Mouse (Mus musculus) hindbrain, postnatal 0 days (tissue): ENCODE results near the gene 4931409K22Rik. TPM values are rescaled to one million over a fixed set of nuclear protein-coding genes. Genes with fewer than 3 reads are reported as not detected.
A peak's percentile ranks its signal among the peaks of the same experiment; 100 is the strongest.
"Not testable (repeated sequence)": the region's sequence is repeated elsewhere in the genome, so short reads cannot be mapped to it uniquely, and the experiment has no call there.

Source experiments
- ATAC-seq: fragments of 200-750 bp; cut with Nextera tagmentation; 2 replicates; pipeline ENCODE4 v1.8.0; 2017; ENCODE audit warnings: mild to moderate bottlenecking, moderate TSS enrichment, moderate library complexity
- DNase-seq: peaks from one replicate; pipeline ENCODE4 v3.0.0-alpha.2; 2015; ENCODE audit warnings: low spot score
- H3K27ac ChIP-seq: fragments of 300-500 bp; sonication (generic); 2 replicates; pipeline ENCODE4 v1.5.1; 2014; ENCODE audit warnings: mild to moderate bottlenecking
- H3K27me3 ChIP-seq: fragments of 300-500 bp; sonication (generic); 2 replicates; pipeline ENCODE4 v1.6.1; 2014; ENCODE audit warnings: low read length, mixed read lengths; ENCODE audit not compliant: insufficient read depth
- H3K36me3 ChIP-seq: fragments of 300-500 bp; sonication (generic); 2 replicates; pipeline ENCODE4 v1.6.1; 2014; ENCODE audit warnings: low read length, mixed read lengths; ENCODE audit not compliant: insufficient read depth
- H3K4me1 ChIP-seq: fragments of 300-500 bp; sonication (generic); 2 replicates; pipeline ENCODE4 v1.6.1; 2014; ENCODE audit warnings: antibody characterized with exemption, low read length, mixed read lengths; ENCODE audit not compliant: insufficient read depth
- H3K4me2 ChIP-seq: fragments of 300-500 bp; sonication (generic); 2 replicates; pipeline ENCODE4 v1.6.1; 2014; ENCODE audit warnings: low read depth, mild to moderate bottlenecking, low read length, moderate library complexity, mixed read lengths
- H3K4me3 ChIP-seq: fragments of 300-500 bp; sonication (generic); 2 replicates; pipeline ENCODE4 v1.5.1; 2014; ENCODE audit warnings: low read length
- H3K9ac ChIP-seq: fragments of 300-500 bp; sonication (generic); replicated peaks from 2 replicates; pipeline ENCODE4 v1.6.1; 2014; ENCODE audit warnings: mild to moderate bottlenecking, low read length, moderate library complexity, mixed read lengths
- H3K9me3 ChIP-seq: fragments of 300-500 bp; sonication (generic); 2 replicates; pipeline ENCODE4 v1.6.1; 2016; ENCODE audit warnings: low read length, mixed read lengths
- CTCF ChIP-seq: IDR thresholded peaks from 2 replicates; pipeline ENCODE4 v1.5.1; 2016; ENCODE audit warnings: antibody characterized with exemption, control low read depth, low read depth
- WGBS: fragments of 180-500 bp; shearing (Covaris S2); extraction: QIAGEN DNeasy Blood & Tissue Kit; methylation state at CpG from one replicate; pipeline ENCODE4 v1.1.7; 2014; 5-methylcytosine and 5-hydroxymethylcytosine counted together
- polyA plus RNA-seq: library from polyadenylated mRNA; unstranded; fragments of >200 nt; fragmentation: Nextera tagmentation; extraction: Ambion mirVana; gene quantifications from 2 replicates; pipeline ENCODE4 v1.2.1, GENCODE M21; 2015
- total RNA-seq: library from RNA; depleted of rRNA; stranded (reverse); fragments of >200 nt; gene quantifications from 2 replicates; pipeline ENCODE4 v1.2.3, GENCODE M21; 2014

Gene 4931409K22Rik
- total and polyA plus RNA-seq, 2 experiments from 2014 or later, result 0.16 TPM; not detected in 1

DNA sequence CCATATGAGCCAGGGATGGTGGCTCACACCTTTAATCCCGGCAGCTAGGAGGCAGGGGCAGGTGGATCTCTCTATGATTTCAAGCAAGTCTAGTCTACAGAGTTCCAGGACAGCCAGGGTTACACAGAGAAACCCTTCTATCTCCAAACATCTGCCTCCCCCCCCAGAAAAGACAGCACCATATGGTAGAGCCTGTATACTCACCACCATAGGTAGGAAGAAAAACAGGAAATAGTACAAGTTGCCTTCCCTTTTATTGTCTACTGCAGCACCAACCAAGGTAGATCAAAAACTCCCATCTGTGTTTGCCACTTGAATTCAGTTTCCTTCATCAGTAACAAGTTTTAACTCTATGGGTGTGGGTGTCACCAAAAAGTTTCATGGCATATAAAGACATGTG, 19.3 kb upstream of the 4931409K22Rik start:
- ATAC-seq, result no peak
- no peak overlapping the region for H3K9ac ChIP-seq
- H3K27me3 ChIP-seq, result no peaks in the 10 kb centered on the region
- peak overlapping the region; percentile 88 for H3K4me2 ChIP-seq
- no peak overlapping the region for H3K27ac ChIP-seq
- no peak for TF ChIP-seq CTCF
- 89% methylated on average over 1 of the region's 1 CpGs for WGBS
- H3K36me3 ChIP-seq, result peaks cover 32% of the 10 kb centered on the region
- DNase-seq, result no peak
- H3K9me3 ChIP-seq, result no peaks in the 10 kb centered on the region
- peaks cover 7% of the 10 kb centered on the region for H3K4me1 ChIP-seq
- H3K4me3 ChIP-seq, result peak overlapping the region; percentile 63; the same call in 1 of the 2 replicates

DNA sequence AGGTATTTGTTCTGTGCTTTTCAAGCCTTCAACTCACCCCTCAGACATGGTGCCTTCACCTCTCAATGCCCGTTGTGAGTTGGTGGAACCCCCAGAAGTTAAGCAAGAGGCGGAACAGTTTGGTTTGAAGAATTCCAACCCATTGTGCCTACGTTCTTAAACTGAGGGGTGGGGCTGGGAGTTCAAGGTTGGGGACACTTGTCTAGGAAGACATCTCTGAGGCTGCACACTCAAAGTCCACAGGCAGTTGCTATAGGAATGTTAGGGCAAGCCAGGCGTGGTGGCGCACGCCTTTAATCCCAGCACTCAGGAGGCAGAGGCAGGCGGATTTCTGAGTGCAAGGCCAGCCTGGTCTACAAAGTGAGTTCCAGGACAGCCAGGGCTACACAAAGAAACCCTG, 1.3 kb downstream of the 4931409K22Rik start:
- not testable (repeated sequence) for ATAC-seq, H3K27me3 ChIP-seq, H3K4me1 ChIP-seq, H3K9me3 ChIP-seq, DNase-seq, H3K36me3 ChIP-seq, H3K4me3 ChIP-seq, H3K4me2 ChIP-seq, H3K9ac ChIP-seq, H3K27ac ChIP-seq
- 95% methylated on average over 7 of the region's 7 CpGs for WGBS

DNA sequence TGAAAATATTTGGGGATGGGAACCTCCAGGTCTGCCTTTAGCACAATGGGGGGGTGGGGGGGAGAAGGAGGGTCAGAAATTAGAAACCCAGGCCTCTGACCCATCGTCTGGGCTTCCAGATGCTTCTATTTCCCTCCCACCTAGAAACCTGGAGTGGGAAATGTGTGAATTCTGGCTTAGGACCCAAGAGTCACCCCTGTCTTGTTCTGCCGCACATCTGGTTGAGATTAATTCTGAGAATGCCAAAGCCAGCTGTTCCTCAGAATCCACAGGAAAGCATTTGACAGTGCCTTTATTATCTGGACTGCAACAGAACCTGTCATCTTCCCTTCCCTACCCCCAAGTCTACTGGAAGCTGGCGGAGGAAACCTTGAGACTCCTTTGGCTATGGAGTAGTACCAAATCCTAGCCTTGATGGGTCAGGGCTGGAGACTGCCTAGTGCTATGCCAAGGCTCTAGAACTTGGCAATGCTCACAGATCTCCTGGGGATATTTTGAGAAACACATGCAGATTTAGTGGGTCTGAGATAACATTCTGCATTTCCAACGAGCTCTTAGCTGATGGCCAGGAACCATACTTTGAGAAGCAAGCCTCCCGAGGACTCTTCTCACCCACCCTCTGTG, 2.9 kb downstream of the 4931409K22Rik start:
- no peak for TF ChIP-seq CTCF
- Histone ChIP-seq H3K4me3 (no peak overlapping the region), H3K27ac (no peak overlapping the region), H3K9me3 (no peaks in the 10 kb centered on the region), H3K27me3 (no peaks in the 10 kb centered on the region), H3K36me3 (no peaks in the 10 kb centered on the region), H3K4me1 (peaks cover 6% of the 10 kb centered on the region), H3K4me2 (no peak overlapping the region), H3K9ac (no peak overlapping the region)
- 69% methylated on average over 5 of the region's 5 CpGs for WGBS
- ATAC-seq (no peak), DNase-seq (no peak)

DNA sequence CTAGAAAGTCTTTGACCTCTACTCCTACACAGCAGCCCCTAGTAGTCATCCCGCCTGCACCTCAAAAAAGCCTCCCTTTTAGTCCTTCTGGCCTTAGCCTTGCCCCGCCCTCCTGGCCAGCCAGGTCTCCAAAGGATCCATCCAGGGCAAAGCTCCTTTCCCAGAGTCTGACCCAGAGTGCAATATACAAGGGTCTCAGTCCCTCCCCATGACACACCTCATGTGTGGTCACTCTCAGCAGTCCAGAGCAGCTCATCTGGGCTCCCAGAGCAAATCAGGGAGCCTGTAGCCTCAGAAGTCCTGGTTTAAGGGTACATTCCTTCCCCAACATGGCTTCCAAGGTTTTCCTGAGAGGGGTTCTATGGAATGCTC, 5.3 kb downstream of the 4931409K22Rik start:
- H3K4me1 ChIP-seq, result peaks cover 6% of the 10 kb centered on the region
- no peaks in the 10 kb centered on the region for H3K36me3 ChIP-seq
- no peaks in the 10 kb centered on the region for H3K9me3 ChIP-seq
- WGBS, result 30% methylated on average over 2 of the region's 2 CpGs
- no peak for DNase-seq
- no peak for ATAC-seq
- no peak for TF ChIP-seq CTCF
- H3K27ac ChIP-seq, result no peak overlapping the region
- no peaks in the 10 kb centered on the region for H3K27me3 ChIP-seq
- H3K4me3 ChIP-seq, result no peak overlapping the region
- H3K4me2 ChIP-seq, result peak overlapping the region; percentile 25
- H3K9ac ChIP-seq, result no peak overlapping the region

DNA sequence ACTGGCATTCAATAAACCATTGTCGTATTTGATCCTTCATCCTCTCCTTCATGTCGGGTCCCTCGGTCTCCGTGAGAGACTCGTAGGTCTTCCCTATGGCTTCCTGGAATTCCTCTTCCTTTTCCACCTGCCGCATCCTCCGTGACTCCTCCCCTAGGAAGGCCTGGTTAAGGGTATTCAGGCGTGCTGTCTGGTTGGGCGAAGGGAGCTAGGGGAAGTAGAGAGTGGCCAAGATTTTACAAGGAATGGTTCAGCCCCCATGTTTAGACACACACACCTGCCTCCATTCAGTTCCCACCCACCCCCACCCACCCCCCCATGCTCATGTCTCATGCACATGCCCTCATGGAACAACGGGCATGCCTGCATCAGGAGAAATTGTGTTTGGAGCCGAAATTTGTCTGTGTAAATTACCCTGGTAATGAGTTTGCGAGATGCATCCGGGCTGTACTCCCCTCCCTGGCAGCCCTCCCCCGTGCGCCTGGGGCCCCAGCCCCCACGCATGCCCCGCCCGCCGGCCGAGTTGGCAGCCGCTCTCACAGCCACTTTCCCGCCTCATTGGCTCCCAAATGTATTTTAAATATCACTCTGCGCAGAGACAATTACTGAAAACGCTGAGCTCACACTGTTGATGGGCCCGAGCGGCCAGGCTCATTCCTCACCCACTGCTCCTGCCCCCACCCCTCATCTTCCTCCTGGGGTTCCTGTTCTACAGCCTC, 5.9 kb downstream of the 4931409K22Rik start:
- 20% methylated on average over 26 of the region's 26 CpGs for WGBS
- Histone ChIP-seq H3K9ac (no peak overlapping the region), H3K4me1 (peaks cover 6% of the 10 kb centered on the region), H3K27me3 (no peaks in the 10 kb centered on the region), H3K36me3 (no peaks in the 10 kb centered on the region), H3K4me3 (no peak overlapping the region), H3K4me2 (peak overlapping the region; percentile 25), H3K27ac (no peak overlapping the region; the same call in 1 of the 2 replicates), H3K9me3 (no peaks in the 10 kb centered on the region)
- peak; percentile 77 for ATAC-seq
- no peak for TF ChIP-seq CTCF
- peak; percentile 84 for DNase-seq

DNA sequence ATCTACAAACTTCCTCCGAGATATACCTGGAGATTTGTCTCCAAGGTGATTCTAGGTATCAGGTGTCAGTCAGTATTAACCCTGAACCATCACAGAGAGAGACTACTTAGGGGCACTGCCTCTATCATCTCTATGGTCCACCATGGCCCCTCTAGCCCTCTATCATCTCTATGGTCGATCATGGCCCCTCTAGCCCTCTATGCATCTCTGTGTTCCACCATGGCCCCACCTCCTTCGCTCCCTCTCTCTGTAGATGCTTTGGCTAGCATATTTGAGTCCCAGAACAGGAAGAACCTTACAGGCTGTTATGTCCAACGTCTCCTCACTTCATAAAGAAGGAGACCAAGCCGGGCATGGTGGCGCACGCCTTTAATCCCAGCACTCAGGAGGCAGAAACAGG, 14.0 kb downstream of the 4931409K22Rik start:
- H3K9me3 ChIP-seq, result no peaks in the 10 kb centered on the region
- no peaks in the 10 kb centered on the region for H3K27me3 ChIP-seq
- no peak overlapping the region for H3K4me3 ChIP-seq
- no peak for DNase-seq
- no peak overlapping the region for H3K27ac ChIP-seq
- TF ChIP-seq CTCF, result no peak
- 77% methylated on average over 7 of the region's 7 CpGs for WGBS
- no peak overlapping the region for H3K4me2 ChIP-seq
- H3K36me3 ChIP-seq, result no peaks in the 10 kb centered on the region
- no peak overlapping the region for H3K9ac ChIP-seq
- no peak for ATAC-seq
- no peaks in the 10 kb centered on the region for H3K4me1 ChIP-seq

DNA sequence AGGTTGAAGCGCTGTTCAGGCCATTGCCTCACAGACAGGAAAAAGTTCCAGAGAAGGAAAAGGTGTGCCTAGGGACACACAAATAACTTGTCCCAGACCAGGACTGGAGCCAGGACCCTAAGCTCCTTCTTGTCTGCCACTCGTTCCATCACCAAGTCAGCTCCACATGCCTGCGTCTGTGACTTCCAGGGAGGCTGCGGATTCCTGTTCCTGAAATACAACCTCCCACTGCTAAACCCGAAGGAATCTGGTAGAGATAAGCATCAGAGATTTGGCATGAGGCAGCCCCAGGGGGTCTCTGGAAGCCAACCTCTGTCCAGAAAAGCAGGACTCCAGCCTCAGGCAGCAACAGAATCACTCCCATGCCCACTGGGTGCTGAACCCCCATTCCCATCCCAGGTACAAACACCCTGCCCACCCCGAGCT, 15.5 kb downstream of the 4931409K22Rik start:
- Histone ChIP-seq H3K4me3 (no peak overlapping the region), H3K9me3 (no peaks in the 10 kb centered on the region), H3K27me3 (0 out of 2 replicates have a peak, but pooled peaks cover 4% of the 10 kb centered on the region), H3K4me1 (no peaks in the 10 kb centered on the region), H3K9ac (no peak overlapping the region), H3K36me3 (no peaks in the 10 kb centered on the region), H3K27ac (no peak overlapping the region), H3K4me2 (no peak overlapping the region)
- ATAC-seq (no peak), DNase-seq (no peak)
- TF ChIP-seq CTCF, result no peak
- WGBS, result 48% methylated on average over 6 of the region's 6 CpGs
